Mouse (Mus musculus): Measurements from ENCODE around the gene Mllt3. TPM values are rescaled to one million over a fixed set of nuclear protein-coding genes. Genes with fewer than 3 reads are reported as not detected.
A peak's percentile ranks its signal among the peaks of the same experiment; 100 is the strongest.

The Mllt3 gene
- polyA plus RNA-seq, 1 experiment, result 23.5 TPM

DNA sequence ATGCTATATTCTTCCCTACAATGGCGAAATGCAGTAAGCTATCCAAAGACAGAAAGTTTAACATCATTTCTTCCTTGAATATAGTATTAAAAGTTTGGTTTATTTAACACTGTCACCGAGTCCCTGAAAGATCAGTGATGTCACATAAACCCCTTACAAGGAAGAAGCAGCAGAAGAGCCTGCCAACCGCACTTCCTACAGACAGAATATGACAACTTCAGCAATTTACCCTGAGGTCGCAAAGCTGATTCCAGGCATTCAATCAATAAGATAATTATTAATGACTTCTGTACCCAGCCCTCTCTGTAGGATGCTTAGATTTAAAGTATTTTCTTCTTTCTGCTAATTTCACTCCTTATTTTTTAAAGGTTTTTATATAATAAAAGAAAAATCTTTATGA, 140.2 kb downstream of the Mllt3 start:
- no peak for DNase-seq (ENCODE audit: extremely low spot score in 1 of 2, low spot score in 1 of 2)

DNA sequence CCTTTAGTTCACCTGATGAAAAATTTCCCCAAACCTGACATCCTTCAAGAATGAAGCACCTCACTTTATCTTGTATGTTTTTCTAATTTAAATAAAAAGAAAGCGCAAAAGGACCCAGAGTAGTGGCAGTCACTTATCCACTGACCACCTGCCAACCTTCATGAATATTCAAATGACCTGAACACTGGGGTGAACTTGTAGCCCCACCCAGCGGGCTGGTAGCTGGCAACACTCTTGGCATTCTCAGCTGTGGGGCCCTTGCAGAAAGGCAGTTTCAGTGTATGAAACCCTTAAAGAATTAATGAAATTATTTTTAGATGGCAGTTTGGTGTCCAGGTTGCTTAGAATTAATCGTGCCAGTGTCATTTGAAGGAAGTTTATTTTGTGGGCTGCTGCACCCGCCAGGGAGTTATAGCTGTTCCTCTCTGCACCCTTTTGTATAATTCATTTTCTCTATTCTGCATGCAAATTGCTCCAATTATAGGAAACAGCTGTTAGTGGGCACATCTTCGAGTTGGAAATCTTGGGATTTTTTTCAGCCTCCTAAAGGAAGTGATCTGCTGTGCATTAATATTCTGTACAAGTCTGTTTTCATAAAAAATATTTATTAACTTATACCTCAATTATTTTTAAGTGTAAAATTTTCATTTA, 149.8 kb downstream of the Mllt3 start:
- DNase-seq (ENCODE audit: extremely low spot score in 1 of 2, low spot score in 1 of 2), result peak in 1 of 2 experiments; percentile 42

DNA sequence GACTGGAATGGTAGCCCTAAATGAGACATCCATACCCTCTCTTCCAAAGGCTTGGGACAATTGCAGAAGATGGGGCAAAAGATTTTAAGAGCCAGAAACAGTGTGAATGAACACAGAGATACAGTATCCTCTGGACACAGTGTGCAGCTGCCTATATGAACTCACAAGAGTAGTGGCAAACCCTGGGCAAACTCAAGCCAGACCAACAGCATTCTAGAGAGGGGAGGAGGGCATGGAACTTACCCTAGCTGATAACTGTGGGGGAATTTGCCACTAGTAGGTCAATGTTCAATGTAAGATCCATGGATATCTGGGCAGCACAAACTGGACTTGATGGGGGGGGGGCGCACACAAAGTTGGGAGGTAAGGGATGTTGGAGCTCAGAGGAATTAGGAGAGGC, 151.2 kb downstream of the Mllt3 start:
- no peak for DNase-seq (ENCODE audit: extremely low spot score in 1 of 2, low spot score in 1 of 2)

DNA sequence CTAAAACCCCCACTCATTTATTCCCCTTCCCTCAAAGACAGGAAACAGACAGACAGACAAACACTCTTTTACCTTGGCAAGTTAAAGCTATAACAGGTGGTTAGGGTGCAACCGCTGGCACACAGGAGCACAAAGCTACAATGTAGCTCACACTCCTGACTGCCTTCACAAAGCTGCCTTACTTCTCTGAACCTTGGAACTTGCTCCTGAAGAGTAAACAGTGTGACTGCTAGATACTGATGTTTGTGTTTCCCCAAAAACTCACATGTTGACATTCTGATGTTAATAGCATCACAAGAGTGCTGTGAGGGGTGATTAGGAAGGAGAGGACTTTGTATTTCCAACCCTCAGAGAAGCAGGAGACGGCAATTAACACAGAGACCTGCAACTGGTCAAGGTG, 151.6 kb downstream of the Mllt3 start:
- DNase-seq (ENCODE audit: extremely low spot score in 1 of 2, low spot score in 1 of 2), result no peak

DNA sequence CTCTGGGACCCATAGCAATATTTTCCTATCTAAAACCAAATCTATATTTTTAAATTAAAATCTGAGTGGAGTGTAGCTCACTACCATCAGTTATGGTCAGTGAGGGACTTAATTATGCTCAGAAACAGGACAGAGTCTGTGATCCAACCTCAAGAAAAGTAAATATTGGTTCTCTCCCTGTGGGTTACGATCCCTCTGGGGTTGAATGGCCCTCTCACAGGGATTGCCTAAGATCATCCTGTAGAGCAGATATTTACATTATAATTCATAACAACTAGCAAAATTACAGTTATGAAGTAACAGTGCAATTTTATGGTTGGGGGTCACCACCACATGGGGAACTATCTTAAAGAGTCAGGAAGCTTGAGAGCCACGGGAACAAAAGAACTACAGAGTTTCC, 152.9 kb downstream of the Mllt3 start:
- DNase-seq (ENCODE audit: extremely low spot score in 1 of 2, low spot score in 1 of 2), result no peak

DNA sequence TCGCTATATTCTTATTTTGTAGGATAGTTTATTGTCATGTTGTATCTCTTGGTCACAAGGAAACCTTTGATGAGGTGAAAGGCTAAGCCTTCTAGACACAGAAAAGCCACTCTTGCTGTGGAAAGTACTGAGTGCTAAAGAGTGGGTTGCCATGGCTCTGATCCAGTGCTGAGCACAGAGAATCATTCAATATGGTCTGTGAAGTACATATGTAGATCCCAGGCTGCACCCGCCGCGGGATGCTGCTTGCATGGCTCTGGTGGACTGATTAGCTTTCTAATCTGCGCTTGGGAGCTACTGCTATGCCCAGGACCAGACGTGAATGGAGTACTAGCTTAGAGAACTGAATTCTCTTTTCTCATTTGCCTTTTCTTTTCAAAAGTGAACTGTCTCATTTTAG, 154.5 kb downstream of the Mllt3 start:
- DNase-seq (ENCODE audit: extremely low spot score in 1 of 2, low spot score in 1 of 2), result no peak

DNA sequence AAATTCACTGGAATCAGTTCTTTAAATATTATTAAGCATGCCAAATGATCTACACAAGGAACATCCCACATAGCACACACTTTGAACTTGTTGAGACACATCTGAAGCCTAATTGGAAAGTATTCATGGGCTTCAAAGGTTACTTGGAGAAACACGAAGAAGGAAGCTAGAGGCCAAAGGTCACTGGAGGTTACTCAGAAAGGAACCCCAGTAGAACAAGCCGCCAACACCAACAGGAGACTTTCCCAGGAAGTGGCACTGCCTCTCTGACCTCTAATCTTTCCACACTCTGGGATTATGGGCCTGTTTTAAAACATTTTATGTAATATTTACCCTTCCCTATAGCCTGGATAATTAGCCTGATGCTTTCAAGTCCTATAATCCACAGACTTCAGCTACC, 162.6 kb downstream of the Mllt3 start:
- DNase-seq (ENCODE audit: extremely low spot score in 1 of 2, low spot score in 1 of 2), result no peak

DNA sequence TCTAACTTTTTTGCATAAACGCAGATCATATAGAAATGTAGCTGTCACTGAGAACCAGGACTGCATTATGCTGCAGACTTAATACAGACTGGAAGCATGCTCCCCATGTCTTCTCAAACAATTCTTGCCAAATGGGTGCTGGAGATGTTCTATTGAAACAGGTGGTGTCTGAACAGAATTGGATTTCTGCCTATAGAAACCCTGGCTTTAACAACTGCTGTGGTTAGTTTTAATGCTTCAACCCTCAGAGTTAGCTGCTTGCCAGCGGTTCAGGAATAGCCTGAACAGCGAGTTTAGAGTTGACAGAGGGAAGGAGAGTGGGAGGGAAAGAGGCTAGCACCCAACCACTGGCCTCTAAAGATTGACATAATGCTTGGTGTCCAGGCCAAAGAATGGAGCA, 166.6 kb downstream of the Mllt3 start:
- peak; percentile 26 to 48 for DNase-seq (ENCODE audit: extremely low spot score in 1 of 2, low spot score in 1 of 2)

DNA sequence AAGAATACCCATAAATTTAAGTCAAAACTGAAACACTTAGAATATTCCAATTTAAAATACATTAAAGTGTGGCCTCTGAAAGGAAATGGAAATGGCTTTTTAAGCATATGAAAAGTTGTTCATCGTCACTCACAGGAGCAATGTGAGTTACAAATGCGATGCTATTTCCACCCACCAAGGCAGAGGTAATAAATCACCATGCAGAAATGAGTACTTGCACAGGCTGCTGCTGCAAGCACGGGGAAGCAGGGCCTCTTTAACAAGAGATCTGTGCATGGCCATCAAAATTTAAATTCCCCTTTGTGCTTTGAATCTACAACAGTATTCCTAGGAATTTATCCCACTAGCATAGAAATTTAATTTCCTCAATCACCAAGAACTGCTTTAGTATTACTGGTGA, 167.3 kb downstream of the Mllt3 start:
- no peak for DNase-seq (ENCODE audit: extremely low spot score in 1 of 2, low spot score in 1 of 2)

DNA sequence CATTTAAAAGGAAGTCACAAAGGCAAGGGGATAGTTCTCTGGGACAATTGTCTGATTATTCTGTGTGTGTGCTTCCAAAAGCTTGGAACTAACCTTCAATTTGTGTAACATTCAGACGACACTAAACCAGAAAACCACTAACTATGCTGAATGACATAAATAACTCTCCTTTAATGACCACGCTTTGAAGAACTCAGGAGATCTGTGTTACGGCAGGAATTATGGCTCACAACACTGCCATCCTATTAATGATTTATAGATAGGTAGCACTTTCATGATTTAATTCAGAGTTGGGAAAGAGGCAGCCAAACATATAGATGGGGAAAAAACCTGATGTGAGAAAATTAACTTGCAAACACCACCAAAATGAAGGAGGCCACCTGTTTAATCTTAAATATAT, 168.1 kb downstream of the Mllt3 start:
- DNase-seq (ENCODE audit: extremely low spot score in 1 of 2, low spot score in 1 of 2), result no peak

DNA sequence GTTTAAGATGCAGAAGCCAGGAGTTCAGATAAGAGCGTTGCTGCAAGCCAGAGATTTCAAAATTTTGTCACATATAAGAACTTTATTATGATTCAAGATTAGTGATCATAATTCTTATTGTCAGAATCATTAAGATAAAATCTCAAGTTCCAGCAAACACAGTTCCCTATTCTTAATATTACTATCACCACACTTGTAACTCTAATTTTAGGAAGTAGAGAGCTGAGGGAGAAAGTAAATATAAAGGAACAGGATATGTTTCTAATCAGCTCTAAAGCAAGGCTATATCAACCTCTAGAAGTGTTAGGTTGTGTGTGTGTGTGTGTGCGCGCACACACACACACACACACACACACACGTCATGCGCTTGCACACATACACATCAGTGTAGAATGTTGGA, 170.0 kb downstream of the Mllt3 start:
- no peak for DNase-seq (ENCODE audit: extremely low spot score in 1 of 2, low spot score in 1 of 2)

DNA sequence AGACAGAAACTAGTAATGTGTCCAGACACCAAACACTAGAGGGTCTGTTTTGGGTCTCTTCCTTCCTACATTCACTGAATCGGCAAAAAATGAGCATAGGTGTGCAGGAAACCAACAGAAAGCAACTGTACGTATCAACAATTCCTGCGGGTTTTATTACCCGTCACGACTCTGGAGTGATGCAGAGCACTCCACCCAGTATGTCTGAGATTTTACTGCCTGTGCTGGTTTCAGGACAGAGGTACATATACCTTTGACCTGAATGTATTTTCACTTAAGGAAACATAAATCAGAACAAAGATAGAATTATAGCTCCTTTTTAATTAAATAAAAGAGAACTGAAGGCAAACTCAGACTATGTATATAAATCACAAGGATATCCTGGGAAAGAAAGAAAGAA, 172.4 kb downstream of the Mllt3 start:
- DNase-seq (ENCODE audit: extremely low spot score in 1 of 2, low spot score in 1 of 2), result no peak

DNA sequence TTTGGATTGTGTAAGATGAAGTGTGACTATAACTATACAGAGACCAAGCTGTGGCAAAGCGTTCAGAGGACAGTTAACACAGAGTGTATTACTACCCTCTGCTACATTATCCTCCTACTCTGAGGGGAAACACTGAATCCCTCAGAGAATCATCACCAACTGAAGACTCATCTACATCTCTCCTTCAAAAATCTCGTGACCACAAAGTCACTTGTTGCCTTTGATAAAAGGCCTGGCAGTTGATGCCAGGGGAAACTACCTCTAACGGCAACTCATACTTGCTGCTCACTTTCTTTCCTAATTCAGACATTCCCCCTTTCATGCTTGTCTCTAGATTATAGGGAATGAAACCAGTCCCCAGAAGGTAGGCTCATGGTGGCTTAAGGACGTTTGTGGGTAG, 174.0 kb downstream of the Mllt3 start:
- DNase-seq (ENCODE audit: extremely low spot score in 1 of 2, low spot score in 1 of 2), result no peak

DNA sequence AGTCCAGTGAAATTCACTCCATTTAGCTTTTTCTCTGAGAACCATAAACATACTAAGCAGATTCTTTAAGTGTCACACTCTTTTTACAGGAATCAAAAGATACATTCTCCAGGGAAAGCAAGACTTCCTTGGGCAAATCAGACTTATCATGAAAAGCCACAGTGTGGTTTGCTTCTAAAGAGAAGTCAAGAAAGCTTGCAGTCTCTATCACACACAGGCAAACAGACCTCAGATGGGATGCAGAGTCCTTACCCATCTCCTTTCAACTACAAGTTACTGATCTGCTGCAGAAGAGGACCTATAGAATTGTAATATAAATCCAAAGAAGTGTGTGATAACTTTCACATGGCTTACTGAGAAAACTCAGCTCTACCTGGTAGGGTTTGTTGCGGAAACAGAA, 175.2 kb downstream of the Mllt3 start:
- no peak for DNase-seq (ENCODE audit: extremely low spot score in 1 of 2, low spot score in 1 of 2)

DNA sequence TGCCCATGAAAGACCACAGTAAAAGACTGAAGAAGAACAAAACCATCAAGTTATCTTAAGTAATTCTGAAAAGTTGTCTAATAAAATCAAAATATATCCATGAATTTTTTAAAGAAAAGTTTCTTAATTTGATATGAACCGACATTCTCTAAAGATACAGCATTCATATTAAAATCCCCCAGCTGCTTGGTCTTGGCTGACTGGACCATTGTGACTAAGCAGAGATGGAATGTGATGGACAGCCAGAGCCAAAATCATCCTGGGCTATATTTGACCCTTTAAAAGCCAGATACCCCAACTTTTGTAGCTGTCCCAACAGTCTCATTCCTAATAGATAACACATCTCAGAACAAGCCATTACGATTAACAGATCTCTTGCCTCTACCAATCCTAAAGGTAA, 180.7 kb downstream of the Mllt3 start:
- no peak for DNase-seq (ENCODE audit: extremely low spot score in 1 of 2, low spot score in 1 of 2)

DNA sequence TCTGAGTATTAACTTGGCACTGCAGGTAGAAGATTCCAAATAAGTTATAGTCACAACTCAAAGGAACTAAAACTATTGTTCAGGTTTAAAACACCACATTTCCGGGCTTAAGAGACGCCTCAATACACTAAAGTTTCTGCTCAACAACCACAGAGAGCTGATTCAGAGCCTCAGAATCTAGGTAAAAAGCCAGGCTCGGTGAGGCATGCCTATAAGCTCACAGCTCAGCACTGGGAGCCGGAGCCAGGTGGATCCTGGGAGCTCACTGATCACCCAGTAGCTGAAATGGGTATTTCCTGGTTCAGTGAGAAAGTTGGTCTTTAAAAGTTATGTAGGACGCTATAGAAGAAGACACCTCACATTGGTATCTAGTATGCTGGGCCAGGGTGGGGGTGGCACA, 183.1 kb downstream of the Mllt3 start:
- no peak for DNase-seq (ENCODE audit: extremely low spot score in 1 of 2, low spot score in 1 of 2)

DNA sequence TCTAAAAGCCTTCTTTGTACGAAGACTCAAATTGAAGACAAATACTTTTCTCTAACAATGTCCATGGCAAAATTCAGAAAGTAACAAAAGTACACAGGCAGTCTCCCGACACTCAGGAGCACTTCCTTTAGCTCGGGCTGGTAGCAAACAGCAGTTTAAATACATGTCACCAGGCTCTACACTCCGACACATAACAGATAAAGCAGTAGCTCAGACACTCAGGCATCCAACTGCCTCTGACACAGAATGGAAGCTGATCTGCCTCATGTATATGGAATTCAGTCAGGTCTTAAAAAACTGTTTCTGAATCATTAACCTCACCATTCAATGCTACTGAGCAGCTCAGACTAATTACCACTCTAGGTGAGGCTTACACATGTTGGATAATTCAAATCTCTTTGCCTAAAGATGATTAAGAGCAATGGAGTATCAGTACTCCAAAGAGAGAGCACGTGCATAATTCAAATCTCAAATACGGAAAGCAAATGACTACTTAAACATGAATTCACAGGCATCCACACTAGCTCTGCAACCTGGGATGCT, 188.4 kb downstream of the Mllt3 start:
- no peak for DNase-seq (ENCODE audit: extremely low spot score in 1 of 2, low spot score in 1 of 2)

DNA sequence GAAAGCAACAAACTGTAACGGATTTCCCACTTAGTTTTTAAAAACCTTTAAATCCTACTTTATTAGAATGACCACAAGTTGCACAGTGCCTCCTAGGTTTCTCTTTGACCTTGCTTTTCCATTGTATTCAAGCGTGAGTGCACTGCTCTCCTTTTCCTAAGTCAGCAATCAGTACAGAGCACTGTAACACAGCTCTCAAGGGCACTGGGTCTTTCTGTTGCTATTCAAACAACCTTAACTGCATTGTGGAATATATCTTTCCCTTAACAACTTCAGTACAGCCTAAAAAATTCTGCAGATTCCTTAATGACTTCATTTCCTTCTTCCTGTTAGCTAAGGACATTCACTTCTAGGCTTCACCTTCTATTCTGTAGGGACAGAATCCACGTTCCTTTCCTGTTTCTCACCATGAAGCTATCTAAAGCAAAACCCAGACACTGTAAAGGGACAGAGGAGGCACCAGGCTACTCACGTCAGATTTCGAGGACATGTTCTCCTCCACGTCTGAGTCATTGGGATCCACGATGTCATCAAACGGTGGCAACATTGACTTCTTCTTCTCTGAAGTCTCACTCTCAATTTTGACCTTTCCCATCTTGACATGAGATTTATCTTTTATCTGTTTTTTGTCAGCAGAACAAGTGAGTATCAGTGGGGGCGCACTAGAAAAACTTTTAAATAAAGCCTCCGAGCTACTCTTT, 192.8 kb downstream of the Mllt3 start:
- DNase-seq (ENCODE audit: extremely low spot score in 1 of 2, low spot score in 1 of 2), result no peak

DNA sequence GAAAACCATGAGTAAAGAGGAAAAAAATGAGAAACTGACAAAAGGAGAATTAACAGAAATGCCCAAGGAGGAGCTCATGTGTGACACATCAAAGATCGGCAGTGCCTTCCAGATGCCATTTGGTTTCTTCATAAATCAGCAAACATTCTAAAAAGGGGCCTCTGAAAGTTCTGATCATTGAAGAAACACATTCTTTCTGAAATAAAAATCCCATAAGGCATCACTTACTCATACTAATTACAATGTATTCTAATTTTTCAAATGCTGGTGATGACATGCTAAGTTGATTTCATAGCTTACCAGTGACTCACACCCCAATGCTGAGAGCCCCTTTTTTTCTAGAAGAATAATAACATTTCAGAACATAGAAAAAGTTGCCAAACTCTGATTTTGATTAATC, 194.4 kb downstream of the Mllt3 start:
- DNase-seq (ENCODE audit: extremely low spot score in 1 of 2, low spot score in 1 of 2), result no peak

DNA sequence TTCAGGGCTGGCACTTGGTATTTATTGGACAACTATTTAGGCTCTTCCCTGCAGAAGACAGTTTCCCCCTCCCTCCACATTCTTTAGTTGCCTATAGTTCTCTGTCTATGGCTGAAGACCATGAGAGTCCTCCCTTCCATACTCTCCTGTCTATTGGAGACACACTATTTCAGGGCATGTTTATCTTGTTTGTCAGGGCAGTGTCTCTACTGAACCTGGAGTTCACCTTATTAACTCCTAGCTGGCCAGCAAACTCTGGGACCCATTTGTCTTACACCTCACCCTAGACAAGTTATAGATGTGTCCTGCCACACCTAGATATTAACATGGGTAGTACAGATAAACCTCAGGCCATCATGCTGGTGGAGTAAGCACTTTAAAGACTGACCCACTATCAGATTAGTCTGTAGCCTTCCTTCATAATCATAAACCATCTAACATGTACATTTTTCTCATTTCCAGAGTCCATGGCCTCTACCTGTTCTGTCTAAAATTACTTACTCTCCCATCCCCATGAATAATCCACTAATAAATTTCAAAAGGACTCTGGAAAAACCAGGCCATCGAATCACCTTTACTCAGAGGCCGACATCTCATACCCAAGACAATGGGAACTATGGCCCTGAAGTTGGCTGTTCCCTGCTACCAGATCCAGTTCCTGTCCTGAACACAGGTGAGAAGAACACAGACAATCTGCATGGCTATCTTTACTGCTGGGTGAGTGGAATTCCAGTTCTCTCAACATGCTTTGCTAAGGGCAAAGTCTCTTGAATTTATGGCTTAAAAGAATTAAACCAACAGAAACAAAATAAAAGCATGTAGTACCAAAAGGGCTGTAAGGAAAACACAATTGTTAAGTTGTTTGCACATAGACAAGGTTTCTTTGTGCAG, 195.4 kb downstream of the Mllt3 start:
- DNase-seq (ENCODE audit: extremely low spot score in 1 of 2, low spot score in 1 of 2), result no peak

DNA sequence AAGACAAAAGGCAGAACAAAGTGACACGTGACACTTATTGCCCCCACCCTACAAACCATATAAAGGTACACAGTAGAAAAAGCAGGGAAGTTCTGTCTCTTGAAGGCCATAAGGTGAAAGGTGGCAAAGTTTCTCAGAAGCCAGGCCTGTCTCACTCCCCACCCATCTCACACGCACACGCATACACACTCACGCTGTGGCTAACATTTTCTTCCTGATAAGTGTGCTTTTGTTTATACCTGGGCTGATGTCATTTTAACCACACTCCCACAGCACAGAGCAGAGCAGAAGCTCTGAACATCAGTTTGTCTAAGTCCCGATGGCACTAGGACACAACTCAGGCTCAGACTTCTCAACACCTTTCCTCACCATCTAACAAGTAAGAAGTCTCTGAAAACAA, 196.9 kb downstream of the Mllt3 start:
- no peak for DNase-seq (ENCODE audit: extremely low spot score in 1 of 2, low spot score in 1 of 2)
